Mouse (Mus musculus) urinary bladder, postnatal 25 days (tissue): ENCODE measurements at regions not wholly inside any gene's neighbourhood (a gene's known extent, or its start where the extent isn't known, plus 50 kb on each side); places are given as distances from the start of the nearest gene placed in this dataset.

Experiments
- DNase-seq: peaks from one replicate; pipeline ENCODE4 v3.0.0; 2022; ENCODE audit warnings: low spot score

DNA sequence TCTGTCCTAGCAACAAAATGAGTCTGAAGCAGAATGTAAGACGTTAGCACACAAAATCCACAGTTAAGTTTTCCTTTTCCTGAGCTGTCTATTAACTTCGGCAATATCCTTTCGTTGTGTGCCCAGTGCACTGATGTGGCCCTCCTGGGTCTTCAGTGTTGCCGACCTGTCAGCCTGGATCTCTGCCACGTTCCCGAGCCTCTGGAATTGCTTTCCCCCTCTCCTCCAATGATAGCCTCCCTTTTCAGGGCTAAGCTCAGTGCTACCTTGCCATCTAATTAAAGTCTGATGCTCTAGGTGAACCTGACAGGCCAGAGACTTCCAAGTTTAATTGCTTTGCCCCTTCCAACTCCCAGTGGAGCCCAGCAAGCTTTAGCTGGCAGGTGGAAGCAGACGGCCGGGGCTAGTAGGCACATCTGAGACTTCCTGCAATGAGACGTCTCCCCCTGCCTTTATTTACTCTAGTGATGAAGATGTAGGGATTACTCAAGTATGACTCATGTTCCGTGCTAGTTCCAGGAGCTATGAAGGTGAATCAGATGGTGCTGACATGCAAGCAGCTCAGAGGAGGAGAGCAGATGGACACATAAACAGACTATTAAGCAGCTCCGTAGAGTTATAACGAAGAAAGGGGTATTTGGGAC, 894.3 kb upstream of the Car8 start:
- DNase-seq = no peak

DNA sequence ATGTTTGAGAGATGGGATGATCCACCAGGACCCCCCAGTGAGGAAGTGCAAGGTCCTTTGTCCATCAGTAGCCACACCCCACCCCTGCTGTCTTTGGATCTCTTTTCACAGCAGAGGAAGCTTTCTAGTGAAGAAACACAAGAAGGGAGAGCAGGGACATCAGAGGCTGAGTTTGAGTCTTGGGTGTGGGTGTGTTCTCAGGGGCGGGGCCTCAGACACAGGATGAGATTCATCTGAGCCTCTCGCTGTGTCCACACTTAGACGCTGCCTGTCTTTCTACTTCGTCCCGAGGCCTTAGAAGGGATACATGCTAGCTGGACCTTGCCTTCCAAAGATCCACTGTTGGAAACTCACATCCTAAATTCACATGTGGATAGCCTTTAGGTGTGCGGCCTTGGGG, 893.5 kb upstream of the Car8 start:
- no peak for DNase-seq

DNA sequence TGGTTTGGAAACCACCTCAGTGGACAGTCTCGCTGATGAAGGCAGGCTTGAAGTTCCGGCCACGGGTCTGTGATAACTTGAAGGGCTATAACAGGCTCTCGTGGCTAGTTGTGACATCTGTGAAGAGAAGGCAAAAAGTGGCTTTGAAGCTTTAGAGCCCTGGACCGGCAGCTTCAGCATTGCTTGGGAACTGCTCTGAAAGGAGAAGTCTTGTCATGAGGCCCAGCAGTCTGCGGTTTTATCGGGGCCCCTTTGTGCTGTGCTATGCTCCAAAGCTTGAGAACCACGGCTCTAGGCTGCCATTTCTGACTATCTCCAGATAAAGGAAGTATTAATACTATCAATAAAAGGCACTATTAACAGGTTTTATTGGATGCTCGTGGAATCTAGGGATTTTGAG, 892.8 kb upstream of the Car8 start:
- no peak for DNase-seq

DNA sequence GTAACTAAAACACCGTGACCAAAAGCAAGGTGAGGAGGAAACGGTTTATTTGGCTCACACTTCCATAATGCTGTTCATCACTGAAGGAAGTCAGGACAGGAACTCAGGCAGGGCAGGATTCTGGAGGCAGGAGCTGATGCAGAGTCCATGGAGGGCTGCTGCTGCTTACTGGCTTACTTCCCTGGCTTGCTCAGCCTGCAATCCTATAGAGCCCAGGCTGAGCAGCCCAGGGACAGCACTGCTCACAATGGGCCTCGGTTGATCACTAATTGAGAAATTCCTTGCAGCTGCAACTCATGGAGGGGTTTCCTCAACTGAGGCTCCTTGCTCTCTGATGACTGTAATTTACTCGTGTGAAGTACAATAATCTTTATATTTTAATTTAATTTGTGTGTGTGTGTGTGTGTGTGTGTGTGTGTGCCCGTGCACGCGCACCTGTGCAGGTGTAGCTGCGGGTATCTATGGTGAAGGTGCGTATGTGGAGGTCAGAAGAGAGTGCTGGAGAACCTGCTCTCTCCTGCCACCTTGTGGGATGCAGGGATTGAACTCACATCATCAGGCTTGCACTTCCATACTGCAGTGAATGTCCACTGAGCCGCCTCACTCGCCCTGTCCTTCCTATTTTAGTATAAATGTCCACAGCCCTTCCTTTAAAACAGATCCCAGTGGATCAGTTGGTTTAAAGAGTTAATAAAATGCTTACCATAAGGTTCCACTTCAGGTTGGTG, 886.6 kb upstream of the Car8 start:
- no peak for DNase-seq

DNA sequence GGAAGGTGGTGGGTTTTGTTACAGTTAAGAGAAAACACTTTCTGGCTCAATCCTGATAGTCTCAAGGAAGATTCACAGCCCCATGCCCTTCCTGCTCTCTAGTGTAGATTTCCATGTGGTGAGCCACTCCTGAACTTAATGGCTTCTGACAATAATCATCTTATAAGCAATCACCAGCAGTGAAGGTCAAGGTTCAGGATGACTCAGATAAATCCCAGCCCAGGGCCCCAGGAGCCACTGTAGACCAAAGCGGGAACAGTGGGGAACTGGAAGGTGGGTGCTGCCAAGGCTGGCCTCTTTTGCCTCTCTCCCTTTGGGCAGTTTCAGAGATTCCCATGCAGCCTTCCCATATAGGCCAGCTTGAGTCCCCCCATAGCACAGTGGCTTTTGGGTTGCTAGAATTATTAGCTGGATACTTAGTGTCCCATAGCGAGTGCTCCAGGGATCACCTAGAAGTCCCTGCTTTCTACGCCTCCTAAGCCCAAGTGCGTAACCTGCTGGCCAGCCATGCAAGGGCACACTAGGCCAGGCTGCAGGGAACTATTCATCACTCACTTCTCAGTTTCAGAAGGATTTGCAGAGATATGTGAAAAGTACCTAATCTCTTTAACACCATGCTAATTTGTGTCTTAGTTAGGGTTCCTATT, 885.9 kb upstream of the Car8 start:
- no peak for DNase-seq

DNA sequence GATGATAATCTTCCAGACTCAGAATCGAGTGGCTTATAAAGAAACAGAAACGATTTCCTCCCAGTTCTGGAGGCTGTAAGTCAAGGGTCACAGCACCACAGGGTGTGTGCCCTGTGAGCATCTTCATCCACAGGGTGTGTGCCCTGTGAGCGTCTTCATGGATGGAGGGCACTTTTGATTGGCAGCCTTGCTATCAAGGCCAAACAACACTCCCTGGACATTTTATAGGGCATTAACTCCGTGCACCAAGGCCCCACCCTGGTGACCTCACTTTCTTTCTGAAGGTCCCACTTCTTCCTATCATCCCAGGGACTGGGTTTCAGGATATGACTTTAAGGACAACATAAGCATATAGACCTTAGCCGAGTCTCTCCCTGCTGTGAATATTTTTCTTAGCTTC, 885.3 kb upstream of the Car8 start:
- DNase-seq = no peak

DNA sequence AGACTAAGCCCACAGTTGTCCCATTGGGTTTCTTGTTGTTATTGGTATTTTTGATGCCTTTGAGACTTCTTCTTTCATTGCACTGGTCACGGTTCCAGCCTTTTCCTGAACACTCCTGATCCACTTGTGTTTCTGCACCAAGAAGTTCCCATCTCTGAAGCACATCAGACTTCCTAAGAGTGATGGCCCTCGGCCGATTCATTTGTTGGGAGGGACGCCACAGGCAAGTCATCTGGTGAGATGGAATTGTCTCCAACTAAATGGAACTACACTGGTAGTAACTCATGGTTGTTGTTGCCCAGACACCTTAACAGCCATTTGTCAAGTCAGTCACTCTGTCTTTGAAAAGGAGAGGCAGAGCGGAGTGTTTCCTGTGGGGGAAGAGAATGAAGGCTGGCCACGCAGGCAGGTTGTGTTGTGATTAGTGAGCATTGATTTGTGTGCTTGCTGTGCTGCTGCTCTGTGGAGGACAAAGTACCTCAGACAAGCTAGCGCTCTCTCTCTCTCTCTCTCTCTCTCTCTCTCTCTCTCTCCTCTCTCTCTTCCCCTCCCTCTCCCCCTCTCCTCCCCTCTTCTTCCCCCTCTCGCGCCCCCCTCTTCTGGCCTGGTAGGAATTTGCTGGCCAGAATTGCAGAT, 884.7 kb upstream of the Car8 start:
- DNase-seq = no peak

DNA sequence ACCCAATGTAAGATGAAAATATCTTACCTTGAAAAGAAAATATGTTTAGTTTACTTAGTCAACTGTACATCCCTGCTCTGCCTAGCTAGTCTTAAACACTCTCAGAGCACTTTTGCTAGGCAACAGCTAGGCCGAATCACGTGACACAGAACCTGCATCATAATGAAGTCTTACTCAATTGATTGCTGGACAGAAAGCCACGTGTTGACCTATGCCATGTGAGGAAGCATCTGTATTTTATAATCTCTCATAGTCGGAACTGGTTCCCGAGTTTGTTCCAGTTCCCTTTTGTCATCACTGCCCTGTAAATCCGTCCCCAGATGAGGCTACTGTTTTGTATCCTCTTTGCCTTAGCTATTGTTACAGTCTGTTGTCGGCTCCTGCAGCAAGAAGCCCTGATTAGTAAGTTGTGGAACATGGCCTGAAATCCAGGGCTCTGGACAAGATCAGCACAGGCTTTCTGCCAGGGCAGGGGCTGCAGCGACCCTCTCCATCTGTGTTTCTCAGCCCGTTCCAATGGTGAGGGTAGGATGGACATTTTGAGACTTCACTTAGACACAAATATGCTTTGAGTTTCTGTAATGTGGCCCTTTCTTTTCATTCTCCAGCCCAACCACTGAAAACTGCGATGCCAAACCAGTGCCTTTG, 883.9 kb upstream of the Car8 start:
- no peak for DNase-seq

DNA sequence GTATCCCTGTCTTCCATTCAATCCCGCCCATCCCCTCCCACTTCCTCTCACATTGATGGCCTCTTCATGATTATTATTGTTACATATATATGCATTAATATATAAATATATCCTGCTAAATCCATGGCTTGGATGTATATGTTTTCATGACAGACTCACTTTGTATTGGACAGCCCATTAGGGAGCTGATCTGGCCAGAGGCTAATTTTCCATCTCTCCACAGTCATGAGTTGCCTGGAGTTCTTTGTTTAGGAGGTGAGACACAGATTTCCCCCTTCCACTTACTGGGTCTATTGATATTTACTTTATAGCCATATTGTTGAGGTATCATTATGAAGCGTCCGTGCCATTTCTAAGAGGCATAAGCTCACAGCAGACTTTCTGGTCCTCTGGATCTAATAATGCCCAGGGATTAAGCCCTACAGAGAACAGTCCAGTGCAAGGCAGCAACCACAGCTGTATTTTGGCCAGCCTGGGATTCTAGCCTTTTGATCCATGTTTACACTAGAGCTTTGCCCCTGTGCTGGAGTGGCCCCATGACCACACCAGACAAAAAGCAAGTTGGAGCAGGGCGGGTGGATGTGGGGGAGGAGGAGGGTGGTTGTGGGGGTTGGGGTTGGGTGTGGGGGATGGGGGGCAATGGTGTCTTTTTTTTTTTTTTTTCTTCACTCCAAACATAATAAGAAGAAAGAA, 878.3 kb upstream of the Car8 start:
- no peak for DNase-seq

DNA sequence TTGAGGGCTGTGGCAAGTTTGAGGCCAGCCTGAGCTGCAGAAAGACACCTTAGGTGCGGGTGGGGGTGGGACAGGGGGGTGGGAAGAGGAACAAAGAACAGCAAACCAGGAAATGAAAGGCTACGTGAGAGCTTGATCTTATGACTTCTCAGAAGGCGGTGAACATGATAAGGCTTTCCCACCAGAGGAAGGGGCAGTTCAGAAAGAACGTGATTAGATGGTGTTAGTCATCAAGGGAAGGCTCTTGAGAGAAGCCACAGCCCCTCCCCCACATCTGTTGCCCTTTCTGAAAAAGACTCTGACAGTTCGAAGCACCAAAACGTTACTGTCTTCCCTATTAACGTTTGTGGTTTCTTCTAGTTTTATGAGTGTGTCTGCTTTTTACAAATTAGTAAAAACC, 877.0 kb upstream of the Car8 start:
- DNase-seq = no peak

DNA sequence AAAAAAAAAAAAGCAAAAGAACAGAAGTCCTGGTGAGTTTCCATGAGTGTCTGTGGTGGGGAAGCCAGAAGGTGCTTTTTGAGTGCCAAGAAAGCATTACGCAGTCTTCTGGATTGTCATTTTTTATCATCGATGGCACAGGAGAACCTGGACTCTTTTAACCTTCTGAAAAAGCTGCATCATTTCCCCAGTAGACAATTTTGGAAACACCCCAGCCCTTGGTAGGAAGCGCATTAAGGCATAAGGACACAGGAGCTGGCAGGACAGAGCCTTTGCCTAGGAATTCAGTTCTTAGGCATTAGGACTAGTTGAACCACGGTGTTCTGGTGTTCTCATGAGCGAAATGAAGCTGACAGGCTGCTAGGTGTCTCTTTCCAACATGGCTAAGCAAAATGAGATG, 875.1 kb upstream of the Car8 start:
- no peak for DNase-seq

DNA sequence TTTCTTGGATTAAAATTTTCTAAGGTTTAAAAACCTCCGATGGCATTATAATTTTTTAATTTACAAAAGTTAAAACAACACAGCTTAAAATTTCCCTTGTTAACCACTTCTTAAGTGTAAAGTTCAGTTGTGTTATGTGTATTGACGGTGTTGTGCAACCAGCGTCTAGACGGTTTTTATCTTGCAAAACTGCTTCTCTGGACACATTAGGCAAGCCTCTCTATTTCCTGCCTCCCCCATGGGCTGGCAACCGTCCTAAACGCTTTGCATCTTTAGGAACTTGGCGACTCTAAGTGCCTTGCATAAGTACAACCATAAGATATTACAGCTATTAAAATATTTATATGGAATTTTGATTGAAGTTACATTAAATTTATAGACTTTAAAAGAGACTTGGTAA, 871.5 kb upstream of the Car8 start:
- DNase-seq = no peak

DNA sequence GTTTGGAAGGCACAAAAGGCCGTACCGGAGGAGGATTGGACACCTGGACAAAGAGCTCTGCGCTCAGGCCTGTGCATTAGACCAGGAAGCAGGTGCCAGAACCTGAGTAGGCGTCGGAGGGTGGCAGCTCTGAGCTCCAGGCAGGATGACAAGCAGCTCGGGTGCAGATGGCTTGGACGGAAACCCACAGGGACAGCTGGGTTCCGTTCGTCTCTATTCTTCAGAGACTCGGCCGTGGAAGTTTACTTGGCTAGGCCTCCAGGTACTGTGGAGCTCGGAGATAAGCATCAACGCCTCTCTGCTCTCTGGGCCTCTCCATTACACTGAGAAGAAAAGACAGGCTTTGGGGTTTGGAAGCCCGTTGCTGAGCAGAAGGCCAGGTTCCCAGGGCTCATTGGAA, 868.5 kb upstream of the Car8 start:
- DNase-seq = no peak

DNA sequence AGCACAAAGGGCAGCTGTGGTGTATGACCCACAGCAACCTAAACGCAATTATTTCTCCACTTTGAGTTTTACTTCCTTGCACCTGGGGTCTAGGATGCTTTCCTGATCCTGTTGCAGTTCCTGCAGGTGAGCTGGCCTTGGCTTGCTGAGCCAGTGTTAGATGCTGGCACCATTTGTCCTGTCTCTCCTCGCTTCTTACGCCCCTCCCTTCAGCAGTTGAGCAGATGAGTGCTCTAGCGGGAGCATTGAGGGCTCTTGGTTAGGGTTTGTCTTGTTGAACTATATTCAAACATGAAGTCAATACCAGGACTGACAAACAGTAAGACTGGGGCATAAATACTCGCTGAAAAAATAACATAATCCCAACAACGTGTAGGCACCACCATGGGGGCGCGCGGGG, 867.9 kb upstream of the Car8 start:
- DNase-seq = no peak

DNA sequence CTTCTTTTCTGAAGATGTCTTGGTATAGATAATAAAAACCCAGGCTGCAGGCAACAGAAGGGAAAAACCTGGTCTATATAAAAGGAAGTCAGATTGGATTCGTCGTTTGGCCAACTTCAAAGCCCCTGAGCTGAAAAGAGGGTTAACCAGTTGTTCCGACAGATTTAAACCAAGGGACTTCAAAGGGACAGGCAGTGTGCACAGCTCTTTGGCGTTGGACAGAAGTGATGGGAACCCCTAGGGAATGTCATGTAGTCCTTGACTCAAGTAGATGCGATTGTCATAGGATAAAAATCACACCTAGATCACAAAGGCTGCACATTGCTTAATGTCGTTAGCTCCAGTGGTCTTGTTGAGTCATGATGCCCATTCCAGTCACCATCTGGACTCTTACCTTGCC, 865.8 kb upstream of the Car8 start:
- DNase-seq = no peak

DNA sequence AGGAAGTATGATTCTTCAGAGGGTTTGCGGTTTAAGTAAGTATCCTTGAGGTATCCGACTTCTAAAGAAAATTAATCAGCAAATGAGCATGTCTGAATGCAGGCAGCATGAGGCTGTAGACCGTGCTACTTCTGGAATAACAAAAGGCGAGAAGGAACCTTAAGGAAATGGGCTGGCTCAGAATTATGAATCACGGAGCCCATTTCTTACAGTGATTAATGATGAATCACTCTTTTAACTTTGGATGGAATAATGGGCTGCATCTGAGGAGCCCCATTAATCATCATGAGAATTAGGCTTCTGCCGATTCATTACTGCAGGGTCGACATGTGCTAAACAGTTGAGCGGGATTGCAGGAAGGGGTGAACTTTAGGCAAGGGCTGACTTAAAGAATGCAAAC, 865.1 kb upstream of the Car8 start:
- no peak for DNase-seq

DNA sequence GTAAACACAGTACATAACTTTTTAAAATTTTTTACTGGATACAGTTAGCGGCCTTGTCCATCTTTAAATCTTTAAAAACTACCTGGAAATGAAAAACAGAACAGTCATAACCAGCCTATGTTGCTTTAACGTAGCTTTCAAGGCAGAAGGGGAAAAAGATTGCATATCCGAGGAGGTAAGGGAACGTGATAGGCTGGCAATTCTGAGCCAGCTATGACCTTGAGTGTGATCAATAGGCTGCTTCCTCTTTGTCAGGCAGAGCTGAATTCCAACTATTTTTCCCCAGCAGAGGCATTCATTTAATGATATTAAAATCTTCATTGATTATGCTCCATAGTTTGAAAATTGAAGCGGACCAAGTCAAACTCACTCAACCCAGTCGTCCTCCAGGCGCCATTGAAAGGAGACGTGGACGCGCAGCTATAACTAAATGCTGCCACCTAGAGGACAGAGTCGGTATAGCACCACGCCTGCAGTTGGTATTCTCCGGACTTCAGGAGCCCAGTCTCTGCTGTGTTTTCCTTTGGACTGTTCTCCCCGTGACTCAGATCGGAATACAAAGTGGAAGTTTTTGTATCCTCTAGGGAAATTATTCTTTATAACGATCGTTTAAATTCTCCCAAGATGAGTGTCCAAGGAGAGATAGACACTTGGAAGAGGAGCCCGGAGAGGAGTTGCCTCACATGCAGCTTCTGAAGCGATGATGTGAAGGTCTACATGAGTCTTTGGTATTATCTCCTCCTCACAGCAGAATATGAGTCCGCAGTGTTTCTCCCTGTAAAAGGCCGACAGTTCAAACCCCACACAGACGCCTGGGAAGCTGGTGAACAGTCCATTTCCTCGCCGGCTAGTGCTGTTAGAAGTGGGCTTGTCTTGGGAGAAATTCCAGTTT, 858.2 kb upstream of the Car8 start:
- peak; percentile 91 for DNase-seq

DNA sequence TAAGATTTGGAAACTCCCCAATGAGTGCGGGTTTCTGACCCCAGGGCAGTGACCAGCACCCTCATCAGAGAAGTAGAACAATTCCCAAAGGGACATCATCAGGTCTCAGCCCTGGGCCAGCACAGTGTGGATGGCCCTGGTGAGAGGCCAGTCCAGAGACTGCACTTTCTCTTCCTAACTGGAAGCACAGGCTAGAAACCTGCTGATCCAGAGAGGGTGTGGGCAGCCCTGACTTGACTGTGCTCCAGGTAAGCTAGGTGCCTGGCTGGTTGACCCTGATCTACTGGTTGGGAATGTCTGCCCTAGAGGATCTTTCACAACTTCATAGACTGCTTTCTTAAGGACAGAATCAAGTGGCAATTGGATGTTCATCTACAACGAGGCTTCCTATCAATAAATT, 857.4 kb upstream of the Car8 start:
- no peak for DNase-seq

DNA sequence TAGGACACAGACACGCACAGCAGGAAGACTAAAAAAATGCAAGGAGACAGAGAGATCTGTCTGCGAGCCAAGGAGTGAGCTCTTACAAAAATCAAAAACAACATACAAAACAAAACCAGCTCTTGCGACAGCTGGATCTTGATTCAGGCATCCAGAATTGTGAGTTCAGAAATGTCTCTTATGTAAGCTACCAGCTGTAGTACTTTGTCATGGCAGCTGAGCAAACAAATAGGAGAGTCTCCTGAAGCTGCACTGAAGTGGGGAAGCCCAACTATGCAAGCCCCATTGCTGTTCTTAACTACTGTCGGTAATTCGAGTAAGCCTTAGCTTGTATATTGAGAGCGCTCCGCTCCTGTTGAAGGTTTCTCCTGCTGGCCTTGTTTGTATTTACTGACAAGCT, 856.8 kb upstream of the Car8 start:
- DNase-seq = no peak

DNA sequence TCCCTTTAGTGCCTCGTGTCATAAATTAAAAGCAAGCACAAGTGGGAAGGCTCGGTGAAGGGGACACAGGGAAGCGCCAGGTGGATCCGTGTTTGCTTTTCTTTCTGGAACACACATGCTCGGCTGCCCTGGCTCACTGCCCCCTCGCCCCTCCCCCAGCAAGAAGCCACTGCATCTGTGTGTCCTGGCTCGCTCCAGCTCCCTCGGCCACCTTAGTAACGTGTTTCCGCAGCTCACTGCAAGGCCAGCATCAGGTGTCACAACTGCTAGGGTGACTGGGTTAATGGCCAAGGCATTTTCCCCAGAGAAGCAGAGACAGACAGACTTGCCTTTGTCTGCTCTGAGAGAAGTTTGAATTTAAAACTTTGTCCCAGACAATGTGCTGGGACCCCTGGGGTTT, 855.7 kb upstream of the Car8 start:
- no peak for DNase-seq

DNA sequence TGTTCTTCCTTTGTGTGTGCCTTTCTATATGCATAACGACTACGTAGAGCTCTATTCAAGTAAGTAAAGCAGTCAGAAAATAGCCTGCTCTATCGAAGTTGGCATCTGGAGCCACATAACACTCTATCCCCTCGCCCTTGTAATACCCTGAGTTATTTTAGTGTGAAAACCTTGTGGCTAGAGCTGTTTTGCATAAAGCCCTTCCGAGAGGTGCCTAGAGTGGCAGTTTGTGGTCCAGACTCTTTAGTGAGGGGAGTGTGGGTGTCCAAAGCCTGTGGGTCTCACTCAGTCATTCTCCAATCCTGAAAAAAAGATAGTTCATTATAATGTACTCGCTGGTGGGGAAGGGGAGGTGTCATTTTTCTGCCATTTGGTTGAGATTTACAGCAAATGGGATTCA, 855.2 kb upstream of the Car8 start:
- no peak for DNase-seq
